Mouse (Mus musculus): ENCODE measurements around the gene Pnlip.

Pnlip gene

GRCm38 (mm10) chr19:58726551-58726950 lies 74.3 kb downstream of the Pnlip start:
- in situ Hi-C loops (cut with MseI, MboI) = no loop called here

GRCm38 (mm10) chr19:58727756-58728155 lies 75.5 kb downstream of the Pnlip start:
- in situ Hi-C loops (cut with MseI, MboI) = no loop called here

- in situ Hi-C loops (cut with MseI, MboI) = no loop called here
Measured at GRCm38 (mm10) chr19:58728445-58729031, 76.2 kb downstream of the Pnlip start, which contains the start of gene Pnliprp1. Pnliprp1 (plus strand) TSS chr19:58728887.
